Mouse (Mus musculus): ENCODE data around the gene Whamm. TPM values are rescaled to one million over a fixed set of nuclear protein-coding genes. Genes with fewer than 3 reads are reported as not detected.
A peak's percentile ranks its signal among the peaks of the same experiment; 100 is the strongest.

The Whamm gene
- polyA plus RNA-seq, 1 experiment from 2014 or later = 5.9 TPM

GRCm38 (mm10) chr7:81572610-81573268 lies 1.7 kb downstream of the Whamm start:
- no peaks in the 10 kb centered on the region for H3K27me3 ChIP-seq (replicated peaks; ENCODE audit: control insufficient read depth, insufficient read depth, low read length)
- no peak for TF ChIP-seq CTCF (IDR thresholded peaks at IDR 0.05; ENCODE audit: low read depth)
- WGBS = 54% methylated on average over 6 of the region's 6 CpGs

GRCm38 (mm10) chr7:81573397-81573796 lies 2.3 kb downstream of the Whamm start:
- TF ChIP-seq CTCF (IDR thresholded peaks at IDR 0.05; ENCODE audit: low read depth) = no peak
- Histone ChIP-seq H3K27me3 (replicated peaks; ENCODE audit: control insufficient read depth, insufficient read depth, low read length) (no peaks in the 10 kb centered on the region), H3K9me3 (ENCODE audit: control insufficient read depth) (no peaks in the 10 kb centered on the region), H3K4me1 (replicated peaks; ENCODE audit: control insufficient read depth, insufficient read depth, low read length) (0 out of 2 replicates have a peak, but pooled peaks cover 4% of the 10 kb centered on the region), H3K9ac (ENCODE audit: low read depth, low read length) (no peak overlapping the region), H3K27ac (ENCODE audit: low read depth, low read length) (no peak overlapping the region), H3K4me3 (ENCODE audit: low read depth, low read length) (no peak overlapping the region), H3K36me3 (ENCODE audit: control insufficient read depth, insufficient read depth) (peaks cover 16% of the 10 kb centered on the region), H3K4me2 (replicated peaks; ENCODE audit: low read depth) (peak overlapping the region; percentile 73; the same call in 1 of the 2 replicates)
- ATAC-seq = no peak
- 68% methylated on average over 6 of the region's 6 CpGs for WGBS

More at GRCm38 (mm10) chr7:81572610-81573268, 1.7 kb downstream of the Whamm start:
- H3K4me2 ChIP-seq (replicated peaks; ENCODE audit: low read depth) = peak overlapping the region; percentile 73
- H3K9me3 ChIP-seq (ENCODE audit: control insufficient read depth) = no peaks in the 10 kb centered on the region
- H3K27ac ChIP-seq (ENCODE audit: low read depth, low read length) = peak overlapping the region; percentile 98
- peaks cover 10% of the 10 kb centered on the region for H3K36me3 ChIP-seq (ENCODE audit: control insufficient read depth, insufficient read depth)
- ATAC-seq = no peak
- peak overlapping the region; percentile 90 for H3K4me3 ChIP-seq (ENCODE audit: low read depth, low read length)
- H3K9ac ChIP-seq (ENCODE audit: low read depth, low read length) = 0 out of 2 replicates have a peak overlapping the region, but pooled peaks have one; percentile 90
- 0 out of 2 replicates have a peak, but pooled peaks cover 4% of the 10 kb centered on the region for H3K4me1 ChIP-seq (replicated peaks; ENCODE audit: control insufficient read depth, insufficient read depth, low read length)

GRCm38 (mm10) chr7:81573821-81574220 lies 2.8 kb downstream of the Whamm start:
- no peak for TF ChIP-seq CTCF (IDR thresholded peaks at IDR 0.05; ENCODE audit: low read depth)
- H3K9me3 ChIP-seq (ENCODE audit: control insufficient read depth) = no peaks in the 10 kb centered on the region

GRCm38 (mm10) chr7:81575606-81576005 lies 4.5 kb downstream of the Whamm start:
- Histone ChIP-seq H3K9me3 (ENCODE audit: control insufficient read depth) (no peaks in the 10 kb centered on the region), H3K27ac (ENCODE audit: low read depth, low read length) (no peak overlapping the region), H3K4me3 (ENCODE audit: low read depth, low read length) (no peak overlapping the region), H3K4me1 (replicated peaks; ENCODE audit: control insufficient read depth, insufficient read depth, low read length) (0 out of 2 replicates have a peak, but pooled peaks cover 4% of the 10 kb centered on the region), H3K27me3 (replicated peaks; ENCODE audit: control insufficient read depth, insufficient read depth, low read length) (no peaks in the 10 kb centered on the region), H3K4me2 (replicated peaks; ENCODE audit: low read depth) (no peak overlapping the region), H3K9ac (ENCODE audit: low read depth, low read length) (no peak overlapping the region), H3K36me3 (ENCODE audit: control insufficient read depth, insufficient read depth) (peaks cover 25% of the 10 kb centered on the region)
- no peak for TF ChIP-seq CTCF (IDR thresholded peaks at IDR 0.05; ENCODE audit: low read depth)
- 94% methylated on average over 10 of the region's 10 CpGs for WGBS
- ATAC-seq = no peak

More at GRCm38 (mm10) chr7:81573821-81574220, 2.8 kb downstream of the Whamm start:
- no peaks in the 10 kb centered on the region for H3K27me3 ChIP-seq (replicated peaks; ENCODE audit: control insufficient read depth, insufficient read depth, low read length)
- no peak overlapping the region for H3K9ac ChIP-seq (ENCODE audit: low read depth, low read length)
- 93% methylated on average over 9 of the region's 9 CpGs for WGBS
- peaks cover 20% of the 10 kb centered on the region for H3K36me3 ChIP-seq (ENCODE audit: control insufficient read depth, insufficient read depth)
- no peak for ATAC-seq
- no peak overlapping the region for H3K27ac ChIP-seq (ENCODE audit: low read depth, low read length)
- no peak overlapping the region for H3K4me3 ChIP-seq (ENCODE audit: low read depth, low read length)
- H3K4me1 ChIP-seq (replicated peaks; ENCODE audit: control insufficient read depth, insufficient read depth, low read length) = 0 out of 2 replicates have a peak, but pooled peaks cover 4% of the 10 kb centered on the region
- no peak overlapping the region for H3K4me2 ChIP-seq (replicated peaks; ENCODE audit: low read depth)

- no peak for ATAC-seq
- no peak overlapping the region for H3K27ac ChIP-seq (ENCODE audit: low read depth, low read length)
- no peaks in the 10 kb centered on the region for H3K27me3 ChIP-seq (replicated peaks; ENCODE audit: control insufficient read depth, insufficient read depth, low read length)
- H3K36me3 ChIP-seq (ENCODE audit: control insufficient read depth, insufficient read depth) = peaks cover 25% of the 10 kb centered on the region
- 0 out of 2 replicates have a peak, but pooled peaks cover 1% of the 10 kb centered on the region for H3K4me1 ChIP-seq (replicated peaks; ENCODE audit: control insufficient read depth, insufficient read depth, low read length)
- no peak for TF ChIP-seq CTCF (IDR thresholded peaks at IDR 0.05; ENCODE audit: low read depth)
- H3K4me3 ChIP-seq (ENCODE audit: low read depth, low read length) = no peak overlapping the region
- H3K9me3 ChIP-seq (ENCODE audit: control insufficient read depth) = no peaks in the 10 kb centered on the region
- 94% methylated on average over 3 of the region's 3 CpGs for WGBS
- H3K9ac ChIP-seq (ENCODE audit: low read depth, low read length) = no peak overlapping the region
- H3K4me2 ChIP-seq (replicated peaks; ENCODE audit: low read depth) = no peak overlapping the region
Observed at GRCm38 (mm10) chr7:81577872-81578271, 6.8 kb downstream of the Whamm start.

- Histone ChIP-seq H3K27ac (ENCODE audit: low read depth, low read length) (no peak overlapping the region), H3K36me3 (ENCODE audit: control insufficient read depth, insufficient read depth) (peaks cover 25% of the 10 kb centered on the region), H3K9ac (ENCODE audit: low read depth, low read length) (no peak overlapping the region), H3K4me1 (replicated peaks; ENCODE audit: control insufficient read depth, insufficient read depth, low read length) (no peaks in the 10 kb centered on the region), H3K9me3 (ENCODE audit: control insufficient read depth) (no peaks in the 10 kb centered on the region), H3K4me3 (ENCODE audit: low read depth, low read length) (no peak overlapping the region), H3K4me2 (replicated peaks; ENCODE audit: low read depth) (no peak overlapping the region), H3K27me3 (replicated peaks; ENCODE audit: control insufficient read depth, insufficient read depth, low read length) (no peaks in the 10 kb centered on the region)
- TF ChIP-seq CTCF (IDR thresholded peaks at IDR 0.05; ENCODE audit: low read depth) = no peak
- 91% methylated on average over 7 of the region's 7 CpGs for WGBS
- ATAC-seq = no peak
Observed at GRCm38 (mm10) chr7:81578413-81578812, 7.3 kb downstream of the Whamm start.

All from intestine, postnatal 0 days (tissue).